Mouse (Mus musculus) neural tube, embryonic 11.5 days (tissue): ENCODE results near the gene Pccb. TPM values are rescaled to one million over a fixed set of nuclear protein-coding genes. Genes with fewer than 3 reads are reported as not detected.

ENCODE experiments used
- ATAC-seq: fragments of 200-750 bp; cut with Nextera tagmentation; 2 replicates; pipeline ENCODE4 v1.8.0; 2017; ENCODE audit warnings: moderate number of reproducible peaks, mild to moderate bottlenecking, moderate TSS enrichment, moderate library complexity; ENCODE audit not compliant: insufficient read depth, low FRiP score, low TSS enrichment
- DNase-seq: peaks from one replicate; pipeline ENCODE4 v3.0.0-alpha.2; 2015; ENCODE audit warnings: low spot score
- H3K27ac ChIP-seq: fragments of 300-500 bp; sonication (generic); 2 replicates; pipeline ENCODE4 v1.5.1; 2014; ENCODE audit warnings: low read depth, mild to moderate bottlenecking, low read length
- H3K27me3 ChIP-seq: fragments of 300-500 bp; sonication (generic); 2 replicates; pipeline ENCODE4 v1.6.1; 2014; ENCODE audit warnings: mild to moderate bottlenecking, low read length, mixed read lengths; ENCODE audit not compliant: control insufficient read depth, insufficient read depth
- H3K36me3 ChIP-seq: fragments of 300-500 bp; sonication (generic); 2 replicates; pipeline ENCODE4 v1.6.1; 2014; ENCODE audit warnings: mild to moderate bottlenecking, low read length, moderate library complexity, mixed read lengths; ENCODE audit not compliant: control insufficient read depth, insufficient read depth
- H3K4me1 ChIP-seq: fragments of 300-500 bp; sonication (generic); 2 replicates; pipeline ENCODE4 v1.6.1; 2014; ENCODE audit warnings: low read length, mixed read lengths; ENCODE audit not compliant: control insufficient read depth, insufficient read depth
- H3K4me2 ChIP-seq: fragments of 300-500 bp; sonication (generic); 2 replicates; pipeline ENCODE4 v1.6.1; 2014; ENCODE audit warnings: low read depth, mild to moderate bottlenecking, moderate library complexity
- H3K4me3 ChIP-seq: fragments of 300-500 bp; sonication (generic); 2 replicates; pipeline ENCODE4 v1.5.1; 2014; ENCODE audit warnings: low read depth, low read length
- H3K9ac ChIP-seq: fragments of 300-500 bp; sonication (generic); 2 replicates; pipeline ENCODE4 v1.6.1; 2014; ENCODE audit warnings: mild to moderate bottlenecking, low read length
- H3K9me3 ChIP-seq: fragments of 300-500 bp; sonication (generic); 2 replicates; pipeline ENCODE4 v1.6.1; 2016; ENCODE audit warnings: low read length; ENCODE audit not compliant: control insufficient read depth
- WGBS: fragments of 180-500 bp; shearing (Covaris S2); extraction: QIAGEN DNeasy Blood & Tissue Kit; methylation state at CpG from one replicate; pipeline ENCODE4 v1.1.7; 2014; 5-methylcytosine and 5-hydroxymethylcytosine counted together
- polyA plus RNA-seq: library from polyadenylated mRNA; unstranded; fragments of >200 nt; fragmentation: Nextera tagmentation; extraction: Ambion mirVana; gene quantifications from 2 replicates; pipeline ENCODE4 v1.2.1, GENCODE M21; 2014

The Pccb gene
- polyA plus RNA-seq, 1 experiment from 2014 or later: 14.1 TPM

DNA sequence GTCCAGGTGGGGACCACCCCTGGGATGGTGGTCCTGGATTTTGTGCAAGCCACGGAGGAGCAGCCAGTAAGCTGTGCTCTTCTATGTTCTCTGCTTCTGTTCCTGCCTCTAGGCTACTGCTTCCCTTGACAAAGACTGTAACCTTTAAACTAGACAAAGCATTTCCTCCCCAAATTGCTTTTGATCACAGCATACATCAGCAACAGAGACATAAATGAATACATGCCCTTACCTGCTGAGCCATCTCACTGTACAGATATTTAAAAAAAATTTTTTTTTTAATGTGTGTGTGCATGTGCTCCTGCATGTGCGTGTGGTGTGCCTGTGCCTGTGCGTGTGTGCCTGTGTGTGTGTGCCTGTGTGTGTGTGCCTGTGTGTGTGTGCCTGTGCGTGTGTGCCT is 22.5 kb upstream of the Pccb start:
- H3K9me3 ChIP-seq: no peaks in the 10 kb centered on the region
- no peak overlapping the region for H3K4me3 ChIP-seq
- no peaks in the 10 kb centered on the region for H3K4me1 ChIP-seq
- H3K27me3 ChIP-seq: no peaks in the 10 kb centered on the region
- H3K36me3 ChIP-seq: no peaks in the 10 kb centered on the region
- 98% methylated on average over 4 of the region's 4 CpGs for WGBS
- ATAC-seq (no peak), DNase-seq (no peak)
- no peak overlapping the region for H3K4me2 ChIP-seq
- H3K9ac ChIP-seq: no peak overlapping the region
- no peak overlapping the region for H3K27ac ChIP-seq

DNA sequence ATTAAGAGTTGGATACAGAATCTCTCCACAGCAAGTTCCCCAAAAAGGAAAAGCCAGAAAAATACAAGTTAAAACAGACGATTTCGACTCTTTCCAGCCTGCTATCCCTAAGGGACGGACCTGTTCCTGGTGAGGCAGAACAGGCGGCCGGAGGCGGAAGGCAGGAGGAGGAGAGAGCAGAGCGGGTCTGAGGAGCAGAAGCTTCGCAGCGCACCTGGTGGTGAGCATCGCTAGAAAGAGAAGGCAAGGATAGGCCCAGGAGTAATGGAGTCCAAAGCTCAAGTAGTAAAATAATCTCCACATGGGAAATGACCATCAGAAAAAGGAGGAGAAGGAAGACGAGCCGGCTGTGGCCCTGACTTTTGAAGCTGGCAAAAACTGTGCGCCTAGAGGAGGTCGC is 18.6 kb upstream of the Pccb start:
- no peak for ATAC-seq
- Histone ChIP-seq H3K4me1 (no peaks in the 10 kb centered on the region), H3K9ac (no peak overlapping the region), H3K4me3 (no peak overlapping the region), H3K9me3 (no peaks in the 10 kb centered on the region), H3K27me3 (no peaks in the 10 kb centered on the region), H3K4me2 (no peak overlapping the region), H3K36me3 (no peaks in the 10 kb centered on the region), H3K27ac (no peak overlapping the region)
- 78% methylated on average over 14 of the region's 14 CpGs for WGBS
- no peak for DNase-seq

DNA sequence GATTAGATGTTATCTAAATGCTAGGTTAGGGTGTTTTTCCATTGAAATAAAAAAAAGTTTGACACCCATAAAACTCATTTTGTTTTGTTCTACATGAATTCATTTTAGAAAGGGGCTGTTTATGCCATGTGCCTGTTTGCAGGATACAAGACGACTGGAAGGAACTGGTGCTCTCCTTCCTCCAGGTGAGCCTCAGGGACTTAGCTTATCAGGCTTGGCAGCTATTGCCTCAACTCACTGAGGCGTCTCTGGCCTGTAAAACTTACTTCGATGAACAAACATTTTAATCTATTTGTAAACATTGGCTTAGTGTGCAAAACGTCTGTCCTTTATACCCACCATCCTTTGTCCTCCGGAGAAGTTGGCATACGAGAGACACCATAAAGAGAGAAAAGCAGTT is 18.0 kb upstream of the Pccb start:
- no peak for DNase-seq
- no peaks in the 10 kb centered on the region for H3K4me1 ChIP-seq
- H3K4me2 ChIP-seq: no peak overlapping the region
- H3K9ac ChIP-seq: no peak overlapping the region
- ATAC-seq: no peak
- 83% methylated on average over 6 of the region's 6 CpGs for WGBS
- no peaks in the 10 kb centered on the region for H3K36me3 ChIP-seq
- H3K27me3 ChIP-seq: no peaks in the 10 kb centered on the region
- no peak overlapping the region for H3K4me3 ChIP-seq
- no peaks in the 10 kb centered on the region for H3K9me3 ChIP-seq
- H3K27ac ChIP-seq: no peak overlapping the region

DNA sequence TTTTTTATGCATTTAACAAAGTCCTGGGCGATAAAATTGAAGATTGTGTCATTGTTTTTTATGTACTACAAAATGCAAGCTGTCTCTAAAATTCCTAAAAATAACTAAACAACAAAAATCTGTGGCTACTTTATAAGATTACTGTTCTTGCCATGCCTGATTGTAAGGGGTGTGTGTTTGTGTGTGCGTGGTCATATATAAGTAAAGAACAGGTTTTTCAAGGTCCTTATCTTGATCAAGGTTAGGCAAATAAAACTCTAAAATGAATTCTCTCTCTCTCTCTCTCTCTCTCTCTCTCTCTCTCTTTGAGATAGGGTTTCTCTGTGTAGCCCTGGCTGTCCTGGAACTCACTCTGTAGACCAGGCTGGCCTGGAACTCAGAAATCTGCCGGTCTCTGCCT is 17.3 kb upstream of the Pccb start:
- ATAC-seq (no peak), DNase-seq (no peak)
- H3K27ac ChIP-seq: no peak overlapping the region
- H3K36me3 ChIP-seq: no peaks in the 10 kb centered on the region
- H3K27me3 ChIP-seq: no peaks in the 10 kb centered on the region
- H3K4me3 ChIP-seq: no peak overlapping the region
- 94% methylated on average over 3 of the region's 3 CpGs for whole genome bisulfite sequencing
- H3K9me3 ChIP-seq: no peaks in the 10 kb centered on the region
- no peak overlapping the region for H3K9ac ChIP-seq
- H3K4me2 ChIP-seq: no peak overlapping the region
- no peaks in the 10 kb centered on the region for H3K4me1 ChIP-seq

DNA sequence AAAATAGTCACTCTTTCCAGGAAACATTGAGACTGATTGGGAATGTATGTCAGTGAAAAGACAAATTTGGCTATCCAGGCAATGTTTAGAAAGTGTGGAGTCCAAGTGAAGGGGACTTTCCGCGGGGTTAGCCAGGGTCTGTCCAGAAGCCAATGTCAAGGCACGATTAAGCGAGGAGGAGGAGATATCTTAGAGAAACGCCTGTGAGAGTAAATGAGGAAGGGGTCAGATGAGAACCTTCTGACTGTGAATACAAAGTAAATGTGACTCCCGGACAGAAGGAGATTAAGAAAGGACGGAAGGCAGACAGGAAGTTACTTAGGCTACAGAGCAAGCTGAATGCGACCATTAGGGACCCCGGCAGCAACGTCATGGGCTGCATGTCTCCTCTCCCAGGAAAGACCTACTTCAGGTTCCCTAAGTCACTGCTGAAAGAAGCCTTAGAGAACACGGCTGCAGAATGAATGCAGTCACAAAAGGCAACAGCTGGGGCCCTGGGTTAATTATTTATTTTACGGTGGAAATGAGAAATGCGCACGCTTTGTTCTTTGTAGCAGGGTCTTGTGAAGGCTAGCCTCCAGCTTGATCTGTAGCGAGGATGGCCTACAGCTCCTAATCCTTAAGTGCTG is 11.1 kb upstream of the Pccb start:
- DNase-seq (no peak), ATAC-seq (no peak)
- Histone ChIP-seq H3K9me3 (no peaks in the 10 kb centered on the region), H3K4me3 (no peak overlapping the region), H3K27ac (no peak overlapping the region), H3K4me2 (no peak overlapping the region), H3K9ac (no peak overlapping the region), H3K4me1 (no peaks in the 10 kb centered on the region), H3K36me3 (no peaks in the 10 kb centered on the region), H3K27me3 (no peaks in the 10 kb centered on the region)
- WGBS: 67% methylated on average over 15 of the region's 15 CpGs

- DNase-seq (no peak), ATAC-seq (no peak)
- H3K27ac ChIP-seq: no peak overlapping the region
- no peaks in the 10 kb centered on the region for H3K4me1 ChIP-seq
- no peaks in the 10 kb centered on the region for H3K27me3 ChIP-seq
- H3K4me2 ChIP-seq: no peak overlapping the region
- 83% methylated on average over 9 of the region's 9 CpGs for WGBS
- H3K9ac ChIP-seq: no peak overlapping the region
- no peak overlapping the region for H3K4me3 ChIP-seq
- H3K9me3 ChIP-seq: no peaks in the 10 kb centered on the region
- no peaks in the 10 kb centered on the region for H3K36me3 ChIP-seq
These were observed 7.6 kb upstream of the Pccb start for GRCm38 (mm10) chr9:101042249-101042648.

- H3K27ac ChIP-seq: no peak overlapping the region
- H3K27me3 ChIP-seq: no peaks in the 10 kb centered on the region
- ATAC-seq (no peak), DNase-seq (no peak)
- no peaks in the 10 kb centered on the region for H3K4me1 ChIP-seq
- 86% methylated on average over 5 of the region's 5 CpGs for WGBS
- no peaks in the 10 kb centered on the region for H3K36me3 ChIP-seq
- H3K9me3 ChIP-seq: no peaks in the 10 kb centered on the region
- H3K9ac ChIP-seq: no peak overlapping the region
- no peak overlapping the region for H3K4me2 ChIP-seq
- no peak overlapping the region for H3K4me3 ChIP-seq
These were observed 6.8 kb upstream of the Pccb start for GRCm38 (mm10) chr9:101041508-101041907.

DNA sequence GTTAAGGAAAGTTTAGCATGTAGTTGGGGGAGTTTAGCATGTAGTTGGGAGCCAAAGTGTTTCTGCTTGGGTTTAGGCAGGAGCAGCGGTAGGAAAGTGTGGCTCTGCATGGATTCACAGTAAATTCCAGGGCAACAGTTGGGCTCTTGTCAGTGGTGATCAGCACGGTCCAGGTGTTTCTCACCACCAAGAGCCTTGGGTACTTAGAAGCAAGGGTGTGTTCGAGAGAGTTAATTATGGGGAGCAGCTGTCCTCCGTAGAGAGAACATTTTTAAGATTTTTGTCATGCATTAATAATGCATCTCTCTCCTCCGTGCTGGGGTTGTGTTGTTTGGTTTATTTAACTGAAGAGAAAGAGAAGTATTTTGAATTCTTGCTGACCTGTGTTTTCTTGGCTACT is 3.9 kb upstream of the Pccb start:
- Histone ChIP-seq H3K4me2 (no peak overlapping the region), H3K4me3 (no peak overlapping the region), H3K36me3 (no peaks in the 10 kb centered on the region), H3K27ac (no peak overlapping the region), H3K9me3 (no peaks in the 10 kb centered on the region), H3K9ac (no peak overlapping the region), H3K27me3 (no peaks in the 10 kb centered on the region), H3K4me1 (no peaks in the 10 kb centered on the region)
- no peak for ATAC-seq
- no peak for DNase-seq
- 81% methylated on average over 5 of the region's 5 CpGs for WGBS

DNA sequence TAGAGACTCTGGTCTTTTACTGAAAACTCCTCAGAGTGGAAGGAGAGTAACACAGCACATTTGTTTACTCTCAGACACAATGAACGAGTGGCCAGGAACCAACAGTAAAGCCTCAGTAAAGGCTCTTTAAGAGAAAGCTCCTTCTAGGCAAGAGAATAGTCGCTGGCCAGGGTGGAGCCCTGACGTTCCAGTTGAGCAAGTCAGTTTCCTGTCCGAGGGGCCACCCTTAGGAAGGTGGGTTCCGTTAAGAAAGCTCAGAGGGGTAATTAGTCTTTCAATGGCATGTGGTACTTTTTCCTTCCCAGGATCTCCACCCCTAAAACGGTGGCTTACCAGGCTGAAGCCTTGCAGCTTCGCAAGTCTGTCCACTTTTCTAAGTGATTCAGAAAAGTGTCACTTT is 2.7 kb upstream of the Pccb start:
- H3K4me1 ChIP-seq: no peaks in the 10 kb centered on the region

More for the DNA sequence above, 2.7 kb upstream of the Pccb start:
- 46% methylated on average over 7 of the region's 7 CpGs for WGBS
- Histone ChIP-seq H3K4me3 (no peak overlapping the region), H3K9me3 (no peaks in the 10 kb centered on the region), H3K4me2 (no peak overlapping the region), H3K36me3 (no peaks in the 10 kb centered on the region), H3K27ac (no peak overlapping the region), H3K27me3 (no peaks in the 10 kb centered on the region), H3K9ac (no peak overlapping the region)
- DNase-seq: no peak
- no peak for ATAC-seq
